Mouse (Mus musculus) stomach, postnatal 0 days (tissue): ENCODE measurements around the gene 4931428L18Rik. TPM values are rescaled to one million over a fixed set of nuclear protein-coding genes. Genes with fewer than 3 reads are reported as not detected.

Source experiments
- ATAC-seq: fragments of 200-750 bp; cut with Nextera tagmentation; 2 replicates; pipeline ENCODE4 v1.8.0; 2017; ENCODE audit not compliant: low FRiP score, low TSS enrichment
- DNase-seq: peaks from one replicate; pipeline ENCODE4 v3.0.0-alpha.2; 2016; ENCODE audit warnings: low spot score
- H3K27ac ChIP-seq: fragments of 300-500 bp; sonication (generic); replicated peaks from 2 replicates; pipeline ENCODE4 v1.5.1; 2014; ENCODE audit warnings: mild to moderate bottlenecking, control low read depth
- H3K27me3 ChIP-seq: fragments of 300-500 bp; sonication (generic); 2 replicates; pipeline ENCODE4 v1.6.1; 2014; ENCODE audit warnings: low read length; ENCODE audit not compliant: control insufficient read depth, insufficient read depth
- H3K36me3 ChIP-seq: fragments of 300-500 bp; sonication (generic); 2 replicates; pipeline ENCODE4 v1.6.1; 2014; ENCODE audit warnings: low read length, mixed read lengths; ENCODE audit not compliant: control insufficient read depth, insufficient read depth
- H3K4me1 ChIP-seq: fragments of 300-500 bp; sonication (generic); replicated peaks from 2 replicates; pipeline ENCODE4 v1.6.1; 2014; ENCODE audit warnings: antibody characterized with exemption; ENCODE audit not compliant: control insufficient read depth, insufficient read depth
- H3K4me2 ChIP-seq: fragments of 300-500 bp; sonication (generic); replicated peaks from 2 replicates; pipeline ENCODE4 v1.6.1; 2014; ENCODE audit warnings: low read depth, mild to moderate bottlenecking, control low read depth, moderate library complexity
- H3K4me3 ChIP-seq: fragments of 300-500 bp; sonication (generic); 2 replicates; pipeline ENCODE4 v1.5.1; 2014; ENCODE audit warnings: low read depth, low read length, control low read depth
- H3K9ac ChIP-seq: fragments of 300-500 bp; sonication (generic); 2 replicates; pipeline ENCODE4 v1.6.1; 2014; ENCODE audit warnings: mild to moderate bottlenecking, low read length, control low read depth, mixed read lengths
- H3K9me3 ChIP-seq: fragments of 300-500 bp; sonication (generic); 2 replicates; pipeline ENCODE4 v1.6.1; 2016; ENCODE audit warnings: low read length; ENCODE audit not compliant: control insufficient read depth
- CTCF ChIP-seq: IDR thresholded peaks from 2 replicates; pipeline ENCODE4 v1.5.1; 2016; ENCODE audit warnings: antibody characterized with exemption, low read depth, mild to moderate bottlenecking, moderate library complexity
- EP300 ChIP-seq: optimal IDR thresholded peaks from 2 replicates; pipeline ENCODE3; 2016; ENCODE audit warnings: antibody characterized with exemption
- WGBS: fragments of 180-500 bp; shearing (Covaris S2); extraction: QIAGEN DNeasy Blood & Tissue Kit; methylation state at CpG from one replicate; pipeline ENCODE4 v1.1.7; 2014; 5-methylcytosine and 5-hydroxymethylcytosine counted together
- polyA plus RNA-seq: library from polyadenylated mRNA; unstranded; fragments of >200 nt; fragmentation: Nextera tagmentation; extraction: Ambion mirVana; gene quantifications from 2 replicates; pipeline ENCODE4 v1.2.1, GENCODE M21; 2015

The 4931428L18Rik gene
- polyA plus RNA-seq, result 0.16 and 0.17 TPM in 2 replicates

GRCm38 (mm10) chr1:31222564-31222963, at the start of gene 4931428L18Rik, which contains the start of gene Pih1d3:
Gene 4931428L18Rik, minus strand, starts transcription at chr1:31222684.
Gene Pih1d3, plus strand, starts transcription at chr1:31222838.
- Histone ChIP-seq H3K9ac (no peak within 1 kb of the TSS), H3K27me3 (no peaks in the 10 kb centered on the region), H3K36me3 (no peaks in the 10 kb centered on the region), H3K4me1 (no peaks in the 10 kb centered on the region), H3K4me2 (no peak within 1 kb of the TSS), H3K4me3 (no peak within 1 kb of the TSS), H3K9me3 (no peaks in the 10 kb centered on the region), H3K27ac (no peak within 1 kb of the TSS)
- DNase-seq (no peak), ATAC-seq (no peak)
- TF ChIP-seq EP300 (no peak), CTCF (no peak)
- 81% methylated on average over 7 of the region's 7 CpGs for WGBS

GRCm38 (mm10) chr1:31260218-31260923, 37.9 kb upstream of the 4931428L18Rik start:
- TF ChIP-seq EP300 (no peak), CTCF (no peak)
- no peaks in the 10 kb centered on the region for H3K27me3 ChIP-seq
- H3K4me3 ChIP-seq, result no peak overlapping the region
- peak overlapping the region; percentile 61 for H3K27ac ChIP-seq
- 0 out of 2 replicates have a peak overlapping the region, but pooled peaks have one; percentile 8 for H3K4me2 ChIP-seq
- WGBS, result 48% methylated on average over 10 of the region's 10 CpGs
- H3K4me1 ChIP-seq, result no peaks in the 10 kb centered on the region
- ATAC-seq, result peak; percentile 42; the same call in 1 of the 2 replicates
- no peak overlapping the region for H3K9ac ChIP-seq
- DNase-seq, result no peak
- H3K9me3 ChIP-seq, result no peaks in the 10 kb centered on the region
- no peaks in the 10 kb centered on the region for H3K36me3 ChIP-seq

- Histone ChIP-seq H3K9me3 (no peaks in the 10 kb centered on the region), H3K27me3 (no peaks in the 10 kb centered on the region), H3K4me3 (no peak overlapping the region), H3K4me1 (no peaks in the 10 kb centered on the region), H3K4me2 (no peak overlapping the region), H3K36me3 (no peaks in the 10 kb centered on the region), H3K9ac (no peak overlapping the region), H3K27ac (no peak overlapping the region)
- DNase-seq, result no peak
- no peak for ATAC-seq
- TF ChIP-seq EP300, result no peak
- TF ChIP-seq CTCF, result no peak
Observed at GRCm38 (mm10) chr1:31233319-31234036, 11.0 kb upstream of the 4931428L18Rik start.

GRCm38 (mm10) chr1:31220599-31221250, 1.8 kb downstream of the 4931428L18Rik start:
- no peak for DNase-seq
- no peak for ATAC-seq
- Histone ChIP-seq H3K27ac (no peak overlapping the region), H3K4me2 (no peak overlapping the region), H3K4me3 (no peak overlapping the region), H3K4me1 (no peaks in the 10 kb centered on the region), H3K9me3 (no peaks in the 10 kb centered on the region), H3K27me3 (no peaks in the 10 kb centered on the region), H3K36me3 (no peaks in the 10 kb centered on the region), H3K9ac (no peak overlapping the region)
- TF ChIP-seq CTCF (no peak), EP300 (no peak)
- 89% methylated on average over 4 of the region's 4 CpGs for WGBS

GRCm38 (mm10) chr1:31214831-31215230, 7.7 kb downstream of the 4931428L18Rik start:
- DNase-seq (no peak), ATAC-seq (no peak)
- WGBS, result 48% methylated on average over 1 of the region's 1 CpGs
- Histone ChIP-seq H3K9ac (no peak overlapping the region), H3K9me3 (no peaks in the 10 kb centered on the region), H3K27me3 (no peaks in the 10 kb centered on the region), H3K36me3 (no peaks in the 10 kb centered on the region), H3K27ac (no peak overlapping the region), H3K4me1 (no peaks in the 10 kb centered on the region), H3K4me3 (no peak overlapping the region), H3K4me2 (no peak overlapping the region)
- TF ChIP-seq CTCF (no peak), EP300 (no peak)
